Mouse (Mus musculus) lung, adult 2 months (tissue): ENCODE measurements around the gene Fam184b.

ENCODE experiments used
- CTCF ChIP-seq: fragments of 200-500 bp; IDR thresholded peaks from 2 replicates; pipeline ENCODE4 v1.5.1; 2011; ENCODE audit warnings: mild to moderate bottlenecking, low read length, control low read depth; ENCODE audit not compliant: insufficient read depth
- POLR2A ChIP-seq: fragments of 200-500 bp; IDR thresholded peaks from 2 replicates; pipeline ENCODE4 v1.6.1; 2011; ENCODE audit warnings: low read depth, mild to moderate bottlenecking, control low read depth, low read length, borderline replicate concordance; ENCODE audit errors: extremely low read depth

- TF ChIP-seq CTCF = peak; percentile 46
- TF ChIP-seq POLR2A = no peak
These were observed 104.9 kb downstream of the Fam184b start for GRCm38 (mm10) chr5:45534319-45535098.
